Mouse (Mus musculus): ENCODE measurements around the gene Fbxo45. TPM values are rescaled to one million over a fixed set of nuclear protein-coding genes. Genes with fewer than 3 reads are reported as not detected.

The Fbxo45 gene
- total RNA-seq (2023), result 10 to 100 TPM in 1 of 2 experiments, 1 to 10 TPM in 1; 8.8 to 10.3 TPM

DNA sequence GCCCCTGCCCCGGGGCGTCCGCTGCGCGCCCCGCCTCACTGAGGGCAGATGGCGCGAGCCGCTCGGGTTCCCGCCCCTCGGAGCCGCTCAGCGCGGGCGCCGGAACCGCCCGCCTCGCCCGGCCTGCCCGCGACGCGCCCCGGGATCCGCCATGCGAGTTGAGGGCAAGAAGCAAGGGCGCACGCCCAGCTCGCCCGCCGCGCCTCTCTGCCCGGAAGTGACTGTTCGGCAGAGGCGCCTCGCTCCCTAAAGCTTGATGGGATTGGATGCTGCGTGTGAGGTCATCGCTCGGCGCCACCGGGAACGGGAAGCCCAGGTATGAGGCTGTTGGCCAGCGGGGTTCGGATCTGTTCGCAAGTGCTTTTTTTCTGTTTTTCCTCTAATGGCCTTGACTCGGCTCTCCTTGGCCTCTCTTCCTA, at the start of gene Fbxo45, which contains the start of gene Wdr53:
Fbxo45 (minus strand) TSS at position 207 of the 419 bp plus-strand sequence.
Wdr53 (plus strand) TSS at position 276 of the 419 bp plus-strand sequence.

DNA sequence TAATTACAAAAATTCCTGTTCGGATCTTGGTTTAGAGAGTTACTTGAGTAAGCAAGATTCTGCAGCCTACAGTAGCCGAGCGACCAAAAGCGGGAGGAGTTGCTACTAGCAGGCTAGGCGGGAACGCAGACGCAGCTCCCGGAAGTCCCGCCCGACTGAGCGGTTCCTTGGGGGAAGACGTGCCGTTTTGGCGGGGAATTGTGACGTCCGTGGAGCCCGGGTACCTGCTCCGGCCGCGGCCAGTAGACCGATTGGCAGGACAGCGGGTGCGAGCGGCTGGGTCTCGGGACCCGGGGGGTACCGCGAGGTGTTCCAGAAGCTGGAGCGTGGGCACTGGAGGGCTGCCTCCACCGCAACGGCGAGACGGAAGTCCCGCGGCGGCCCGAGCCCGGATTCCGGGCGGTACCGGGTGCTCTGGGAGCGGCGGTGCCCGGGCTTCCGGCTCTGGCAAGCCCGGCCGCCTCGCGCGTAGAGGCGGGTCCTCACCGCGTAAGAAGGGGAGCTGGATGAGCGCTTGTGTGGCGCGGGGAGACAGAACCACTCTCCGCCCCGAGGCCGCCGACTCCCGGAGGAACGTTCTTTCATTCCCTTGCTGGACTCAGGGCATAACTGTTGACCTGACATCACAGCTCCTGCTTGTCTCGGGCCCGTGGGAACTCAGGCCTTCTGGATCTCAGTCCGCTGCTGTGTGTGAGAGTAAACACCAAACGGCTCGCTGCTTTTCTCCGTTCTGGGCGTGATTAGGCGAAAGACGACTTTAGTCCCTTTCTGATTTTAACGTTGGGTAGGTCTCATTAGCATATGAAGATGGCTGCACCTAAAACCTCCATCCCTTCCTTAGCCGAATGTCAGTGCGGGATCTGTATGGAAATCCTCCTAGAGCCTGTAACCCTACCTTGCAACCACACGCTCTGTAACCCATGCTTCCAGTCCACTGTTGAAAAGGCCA, 30.6 kb upstream of the Fbxo45 start, which contains the start of gene Rnf168:
Rnf168 (plus strand) TSS at position 152 of the 949 bp plus-strand sequence.

DNA sequence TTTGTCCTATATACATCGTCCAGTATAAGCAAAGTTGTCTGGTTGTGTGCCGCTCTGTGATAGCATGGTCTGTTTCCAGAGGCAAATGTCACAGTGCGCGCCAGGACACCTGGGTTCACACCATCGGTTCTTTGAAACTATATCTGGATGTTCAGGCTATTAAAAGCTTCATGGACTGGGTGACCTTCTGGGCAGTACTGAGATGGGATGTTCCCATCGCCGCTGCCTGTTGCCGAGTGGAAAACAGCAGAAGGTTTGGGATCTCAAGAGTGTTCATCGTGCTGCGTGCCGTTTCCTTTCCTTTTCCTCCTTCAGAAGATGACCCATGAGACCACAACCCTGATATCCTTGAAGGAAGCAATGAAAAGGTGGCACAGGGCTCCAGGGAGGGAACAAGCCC, 24.3 kb upstream of the Fbxo45 start, which contains the start of gene Smco1:
Smco1 (plus strand) TSS at position 178 of the 400 bp plus-strand sequence.

Other genes with a start within 250 kb of the Fbxo45 start
- gene Senp5, start 243.9 kb downstream of the Fbxo45 start, total RNA-seq (2023), result 10 to 100 TPM; 26.1 to 27.7 TPM
- 100 to 1,000 TPM; 117 to 119 TPM for gene Pak2, start 167.8 kb downstream of the Fbxo45 start, total RNA-seq (2023)
- gene Pigx, start 147.4 kb downstream of the Fbxo45 start, total RNA-seq (2023), result 10 to 100 TPM; 52.7 to 68.5 TPM
- 10 to 100 TPM; 10.1 to 11.9 TPM for gene Cep19, start 147.4 kb downstream of the Fbxo45 start, total RNA-seq (2023)
- gene Nrros, start 81.6 kb downstream of the Fbxo45 start, total RNA-seq (2023), result 10 to 100 TPM; 85.5 to 97.1 TPM
- not detected for gene Bex6, start 67.3 kb downstream of the Fbxo45 start, total RNA-seq (2023)
- 10 to 100 TPM in 1 of 2 experiments, 1 to 10 TPM in 1; 9.4 to 14.4 TPM for gene Wdr53, start 69 bp upstream of the Fbxo45 start, total RNA-seq (2023)
- gene Smco1, start 24.3 kb upstream of the Fbxo45 start, total RNA-seq (2023), result 1 to 10 TPM in 1 of 2 experiments, under 1 TPM in 1; 0.52 to 1.2 TPM
- gene Rnf168, start 30.3 kb upstream of the Fbxo45 start, total RNA-seq (2023), result 10 to 100 TPM; 19.8 to 27.4 TPM
- 10 to 100 TPM; 69.3 to 78.3 TPM for gene Ubxn7, start 85.1 kb upstream of the Fbxo45 start, total RNA-seq (2023)
- not detected for gene Tm4sf19, start 153.3 kb upstream of the Fbxo45 start, total RNA-seq (2023)
- gene Tctex1d2, start 172.5 kb upstream of the Fbxo45 start, total RNA-seq (2023), result 1 to 10 TPM in 1 of 2 experiments, not detected in 1; 1.4 TPM
- 10 to 100 TPM; 14.3 to 19.1 TPM for gene Pcyt1a, start 183.8 kb upstream of the Fbxo45 start, total RNA-seq (2023)
- not detected for gene Slc51a, start 240.7 kb upstream of the Fbxo45 start, total RNA-seq (2023)
- not detected for gene Zdhhc19, start 249.1 kb upstream of the Fbxo45 start, total RNA-seq (2023)